Mouse (Mus musculus) MEL (cell line): ENCODE data around the gene Dppa2. TPM values are rescaled to one million over a fixed set of nuclear protein-coding genes. Genes with fewer than 3 reads are reported as not detected.

Experiments
- DNase-seq: peaks from one replicate; pipeline ENCODE4 v3.0.0; 2011; ENCODE audit warnings: low read depth, low spot score
- H3K27ac ChIP-seq: 2 replicates; pipeline ENCODE4 v1.5.1; 2012; ENCODE audit warnings: low read depth, mild to moderate bottlenecking, control low read depth, low read length, moderate library complexity; ENCODE audit not compliant: control insufficient read depth
- H3K27me3 ChIP-seq, 2 experiments: fragments of 150-350 bp in 1 of 2; sonication (generic) in 1 of 2; 2 replicates each; pipeline ENCODE4 v1.6.1; 2012; ENCODE audit warnings: low read length in 2 of 2, mild to moderate bottlenecking in 2 of 2, improper control_type of control experiment in 1 of 2, moderate library complexity in 1 of 2; ENCODE audit not compliant: insufficient read depth in 2 of 2, control insufficient read depth in 1 of 2
- H3K36me3 ChIP-seq, 2 experiments: 2 replicates each; pipeline ENCODE4 v1.6.1; 2012 to 2014; ENCODE audit warnings: low read length in 2 of 2, improper control_type of control experiment in 1 of 2, inconsistent platforms in 1 of 2, mild to moderate bottlenecking in 1 of 2; ENCODE audit not compliant: insufficient read depth in 2 of 2, control insufficient read depth in 1 of 2
- H3K4me1 ChIP-seq, 2 experiments: fragments of 150-350 bp in 1 of 2; sonication (generic) in 1 of 2; 2 replicates each; pipeline ENCODE4 v1.6.1; 2012; ENCODE audit warnings: low read length in 2 of 2, improper control_type of control experiment in 1 of 2, mild to moderate bottlenecking in 1 of 2; ENCODE audit not compliant: insufficient read depth in 2 of 2, control insufficient read depth in 1 of 2
- H3K4me3 ChIP-seq, 2 experiments: fragments of 150-350 bp in 1 of 2; sonication (generic) in 1 of 2; 2 replicates each; pipeline ENCODE4 v1.5.1; 2012; ENCODE audit warnings: low read depth in 2 of 2, low read length in 2 of 2, mild to moderate bottlenecking in 2 of 2, moderate library complexity in 2 of 2, control low read depth in 1 of 2, improper control_type of control experiment in 1 of 2; ENCODE audit not compliant: control insufficient read depth in 1 of 2, insufficient read depth in 1 of 2
- H3K79me2 ChIP-seq: 2 replicates; pipeline ENCODE4 v1.6.1; 2012; ENCODE audit warnings: mild to moderate bottlenecking, low read length, moderate library complexity; ENCODE audit not compliant: control insufficient read depth, poor library complexity, insufficient read depth
- H3K9ac ChIP-seq: 2 replicates; pipeline ENCODE4 v1.6.1; 2012; ENCODE audit warnings: low read depth, mild to moderate bottlenecking, control low read depth, low read length, moderate library complexity; ENCODE audit not compliant: control insufficient read depth, poor library complexity, severe bottlenecking
- H3K9me3 ChIP-seq: fragments of 150-350 bp; sonication (generic); replicated peaks from 2 replicates; pipeline ENCODE4 v1.6.1; 2012; ENCODE audit warnings: mild to moderate bottlenecking, low read length, improper control_type of control experiment, moderate library complexity; ENCODE audit not compliant: insufficient read depth
- BHLHE40 ChIP-seq: IDR thresholded peaks from 2 replicates; pipeline ENCODE4 v1.6.1; 2012; ENCODE audit warnings: low read depth, mild to moderate bottlenecking, inconsistent platforms, low read length, improper control_type of control experiment, borderline replicate concordance
- CHD2 ChIP-seq: IDR thresholded peaks from 2 replicates; pipeline ENCODE4 v1.6.1; 2011; ENCODE audit warnings: low read length, improper control_type of control experiment
- CTCF ChIP-seq, 3 experiments: IDR thresholded peaks in 2 of 3; conservative IDR thresholded peaks in 1 of 3; 2 replicates each; pipeline ENCODE4 v1.5.1; 2011 to 2012; ENCODE audit warnings: low read length in 3 of 3, low read depth in 2 of 3, mild to moderate bottlenecking in 2 of 3, improper control_type of control experiment in 1 of 3, inconsistent platforms in 1 of 3, mixed read lengths in 1 of 3, moderate library complexity in 1 of 3; ENCODE audit not compliant: control insufficient read depth in 1 of 3, insufficient read depth in 1 of 3, poor library complexity in 1 of 3, severe bottlenecking in 1 of 3
- E2F4 ChIP-seq: IDR thresholded peaks from 2 replicates; pipeline ENCODE4 v1.6.1; 2011; ENCODE audit warnings: low read depth, low read length, improper control_type of control experiment, borderline replicate concordance
- ELF1 ChIP-seq: IDR thresholded peaks from 2 replicates; pipeline ENCODE4 v1.6.1; 2014; ENCODE audit warnings: low read depth, mild to moderate bottlenecking, inconsistent platforms, low read length, improper control_type of control experiment, moderate library complexity
- EP300 ChIP-seq, 2 experiments: IDR thresholded peaks; 2 replicates each; pipeline ENCODE4 v1.6.1; 2011; ENCODE audit warnings: improper control_type of control experiment in 2 of 2, low read length in 2 of 2, low read depth in 1 of 2, mild to moderate bottlenecking in 1 of 2
- GABPA ChIP-seq: IDR thresholded peaks from 2 replicates; pipeline ENCODE4 v1.6.1; 2012; ENCODE audit warnings: low read depth, mild to moderate bottlenecking, inconsistent platforms, low read length, improper control_type of control experiment, moderate library complexity
- JUND ChIP-seq: IDR thresholded peaks from 2 replicates; pipeline ENCODE4 v1.6.1; 2011; ENCODE audit warnings: low read depth, mild to moderate bottlenecking, improper control_type of control experiment, low read length
- KAT2A ChIP-seq: conservative IDR thresholded peaks from 2 replicates; pipeline ENCODE4 v1.6.1; 2012; ENCODE audit warnings: low read depth, low read length, improper control_type of control experiment, inconsistent platforms
- MAFK ChIP-seq: IDR thresholded peaks from 2 replicates; pipeline ENCODE4 v1.6.1; 2011; ENCODE audit warnings: low read depth, mild to moderate bottlenecking, low read length, improper control_type of control experiment, borderline replicate concordance
- MAX ChIP-seq: IDR thresholded peaks from 2 replicates; pipeline ENCODE4 v1.6.1; 2011; ENCODE audit warnings: low read length, improper control_type of control experiment
- MEF2A ChIP-seq: IDR thresholded peaks from 2 replicates; pipeline ENCODE4 v1.6.1; 2014; ENCODE audit warnings: low read depth, mild to moderate bottlenecking, inconsistent platforms, low read length, improper control_type of control experiment; ENCODE audit not compliant: poor library complexity, insufficient replicate concordance, severe bottlenecking; ENCODE audit errors: extremely low read depth
- MXI1 ChIP-seq: IDR thresholded peaks from 2 replicates; pipeline ENCODE4 v1.6.1; 2011; ENCODE audit warnings: mild to moderate bottlenecking, low read depth, low read length, improper control_type of control experiment
- MYB ChIP-seq: IDR thresholded peaks from 2 replicates; pipeline ENCODE4 v1.6.1; 2011; ENCODE audit warnings: mild to moderate bottlenecking, low read depth, low read length, improper control_type of control experiment
- NELFE ChIP-seq: IDR thresholded peaks from 2 replicates; pipeline ENCODE4 v1.6.1; 2011; ENCODE audit warnings: low read depth, low read length, improper control_type of control experiment
- NRF1 ChIP-seq: IDR thresholded peaks from 2 replicates; pipeline ENCODE4 v1.6.1; 2014; ENCODE audit warnings: low read depth, mild to moderate bottlenecking, inconsistent platforms, low read length, improper control_type of control experiment, moderate library complexity; ENCODE audit not compliant: poor library complexity, insufficient read depth, severe bottlenecking
- POLR2A ChIP-seq, 2 experiments: IDR thresholded peaks; 2 replicates each; pipeline ENCODE4 v1.6.1; 2011 to 2012; ENCODE audit warnings: low read length in 2 of 2, mild to moderate bottlenecking in 2 of 2, control low read depth in 1 of 2, improper control_type of control experiment in 1 of 2, low read depth in 1 of 2, moderate library complexity in 1 of 2; ENCODE audit not compliant: control insufficient read depth in 1 of 2, insufficient read depth in 1 of 2, poor library complexity in 1 of 2
- POLR2AphosphoS2 ChIP-seq: IDR thresholded peaks from 2 replicates; pipeline ENCODE4 v1.6.1; 2011; ENCODE audit warnings: low read length, improper control_type of control experiment
- RAD21 ChIP-seq: IDR thresholded peaks from 2 replicates; pipeline ENCODE4 v1.6.1; 2011; ENCODE audit warnings: mild to moderate bottlenecking, low read depth, low read length, improper control_type of control experiment
- RCOR1 ChIP-seq: IDR thresholded peaks from 2 replicates; pipeline ENCODE4 v1.6.1; 2012; ENCODE audit warnings: low read depth, mild to moderate bottlenecking, inconsistent platforms, low read length, improper control_type of control experiment
- SIN3A ChIP-seq: IDR thresholded peaks from 2 replicates; pipeline ENCODE4 v1.6.1; 2012; ENCODE audit warnings: low read length, improper control_type of control experiment, inconsistent platforms
- SMC3 ChIP-seq: IDR thresholded peaks from 2 replicates; pipeline ENCODE4 v1.6.1; 2011; ENCODE audit warnings: low read depth, low read length, improper control_type of control experiment
- USF1 ChIP-seq: IDR thresholded peaks from 2 replicates; pipeline ENCODE4 v1.6.1; 2014; ENCODE audit warnings: low read depth, mild to moderate bottlenecking, inconsistent platforms, low read length, improper control_type of control experiment, moderate library complexity
- ZC3H11A ChIP-seq: IDR thresholded peaks from 2 replicates; pipeline ENCODE4 v1.6.1; 2012; ENCODE audit warnings: low read depth, mild to moderate bottlenecking, inconsistent platforms, low read length, improper control_type of control experiment
- ZKSCAN1 ChIP-seq: IDR thresholded peaks from 2 replicates; pipeline ENCODE4 v1.6.1; 2012; ENCODE audit warnings: low read depth, mild to moderate bottlenecking, inconsistent platforms, low read length, improper control_type of control experiment, moderate library complexity
- ZMIZ1 ChIP-seq: IDR thresholded peaks from 2 replicates; pipeline ENCODE4 v1.6.1; 2012; ENCODE audit warnings: low read depth, mild to moderate bottlenecking, inconsistent platforms, low read length, improper control_type of control experiment, moderate library complexity
- ZNF384 ChIP-seq: IDR thresholded peaks from 2 replicates; pipeline ENCODE4 v1.6.1; 2012; ENCODE audit warnings: low read depth, mild to moderate bottlenecking, inconsistent platforms, low read length, improper control_type of control experiment
- polyA plus RNA-seq, 2 experiments: library from polyadenylated mRNA; stranded (reverse) in 1 of 2; unstranded in 1 of 2; fragments of >175 nt in 1 of 2; fragments of >200 nt in 1 of 2; gene quantifications; 2 replicates each; pipeline versions ENCODE4 v1.2.1 to v1.2.4; 2012; ENCODE audit warnings: low replicate concordance in 2 of 2, low read depth in 1 of 2; ENCODE audit not compliant: insufficient read length in 2 of 2, insufficient read depth in 1 of 2, missing spikeins in 1 of 2
- total RNA-seq: library from RNA; depleted of rRNA; stranded (reverse); fragments of 300-350 nt; gene quantifications from 2 replicates; pipeline ENCODE4 v1.2.3, GENCODE M21; 2012

Gene Dppa2
- total and polyA plus RNA-seq, 3 experiments, result 0.18 TPM; not detected in 2

DNA sequence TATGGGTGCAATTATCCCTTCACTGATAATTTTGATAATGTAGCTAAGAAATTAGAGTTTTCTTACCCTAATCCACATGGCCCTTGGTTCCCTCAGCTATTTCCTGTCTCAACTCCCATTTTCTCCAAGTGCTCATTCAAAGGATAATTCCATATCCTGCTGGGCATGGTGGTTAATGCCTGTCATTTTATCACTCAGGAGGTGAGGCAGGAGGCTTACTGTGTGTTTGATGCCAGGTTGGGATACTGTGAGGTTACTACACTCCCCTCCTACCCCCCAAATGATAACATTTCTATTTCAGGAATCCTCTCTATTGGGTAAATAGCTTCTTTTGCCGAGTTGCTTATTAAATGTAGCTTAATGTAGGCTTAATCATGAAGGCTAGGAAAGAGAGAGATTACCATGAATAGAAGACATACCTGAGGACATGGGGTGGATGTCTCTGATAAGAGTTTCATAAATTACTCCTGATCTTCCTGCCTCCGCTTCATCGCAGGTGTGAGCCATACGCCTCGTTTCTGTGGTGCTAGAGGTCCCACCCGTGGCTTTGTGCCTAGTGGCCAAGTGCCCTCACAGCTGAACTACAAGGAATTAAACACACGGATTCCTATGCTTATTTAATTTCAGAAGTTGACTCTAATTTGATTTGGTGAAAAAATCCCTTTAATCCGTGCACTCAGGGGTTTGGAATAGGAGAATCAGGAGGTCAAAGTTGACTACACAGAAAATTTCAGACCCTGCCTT is 20.1 kb downstream of the Dppa2 start:
- no peak for DNase-seq
- H3K9me3 ChIP-seq, result no peaks in the 10 kb centered on the region
- no peaks in the 10 kb centered on the region for H3K36me3 ChIP-seq
- H3K4me1 ChIP-seq, result no peaks in the 10 kb centered on the region
- H3K4me3 ChIP-seq, result no peak overlapping the region
- H3K27ac ChIP-seq, result no peak overlapping the region
- H3K9ac ChIP-seq, result no peak overlapping the region
- no peaks in the 10 kb centered on the region for H3K79me2 ChIP-seq
- H3K27me3 ChIP-seq, result no peaks in the 10 kb centered on the region
- TF ChIP-seq CTCF (IDR thresholded peaks at IDR 0.05 in 2 of 3, conservative IDR thresholded peaks at IDR 0.05 in 1 of 3; ENCODE audit: control insufficient read depth in 1 of 3, insufficient read depth in 1 of 3, low read depth in 2 of 3, low read length in 3 of 3, poor library complexity in 1 of 3, severe bottlenecking in 1 of 3), result no peak
- no peak for TF ChIP-seq MXI1
- TF ChIP-seq USF1, result no peak
- TF ChIP-seq MYB, result no peak
- TF ChIP-seq NRF1, result no peak
- TF ChIP-seq ELF1, result no peak
- TF ChIP-seq KAT2A, result no peak
- no peak for TF ChIP-seq NELFE
- TF ChIP-seq ZKSCAN1, result no peak
- TF ChIP-seq JUND, result no peak

GRCm38 (mm10) chr16:48326903-48327302 is 23.2 kb downstream of the Dppa2 start:
- no peaks in the 10 kb centered on the region for H3K9me3 ChIP-seq
- no peaks in the 10 kb centered on the region for H3K27me3 ChIP-seq
- TF ChIP-seq MEF2A, result no peak
- TF ChIP-seq CHD2, result no peak
- no peak for TF ChIP-seq ZNF384
- TF ChIP-seq SMC3, result no peak
- no peak for TF ChIP-seq ZMIZ1
- no peak overlapping the region for H3K4me3 ChIP-seq
- H3K4me1 ChIP-seq, result no peaks in the 10 kb centered on the region
- DNase-seq, result no peak
- no peak overlapping the region for H3K9ac ChIP-seq
- H3K79me2 ChIP-seq, result no peaks in the 10 kb centered on the region
- H3K27ac ChIP-seq, result no peak overlapping the region
- no peaks in the 10 kb centered on the region for H3K36me3 ChIP-seq

GRCm38 (mm10) chr16:48328420-48328819 is 24.7 kb downstream of the Dppa2 start:
- H3K4me3 ChIP-seq, result no peak overlapping the region
- H3K9ac ChIP-seq, result no peak overlapping the region
- no peaks in the 10 kb centered on the region for H3K36me3 ChIP-seq
- no peaks in the 10 kb centered on the region for H3K79me2 ChIP-seq
- no peaks in the 10 kb centered on the region for H3K27me3 ChIP-seq
- no peak for DNase-seq
- no peaks in the 10 kb centered on the region for H3K4me1 ChIP-seq
- H3K9me3 ChIP-seq, result no peaks in the 10 kb centered on the region
- no peak overlapping the region for H3K27ac ChIP-seq
- TF ChIP-seq NRF1 (no peak), RCOR1 (no peak), MXI1 (no peak), JUND (no peak), ZC3H11A (no peak), POLR2A (IDR thresholded peaks at IDR 0.05; ENCODE audit: control insufficient read depth in 1 of 2, insufficient read depth in 1 of 2, low read depth in 1 of 2, low read length in 2 of 2, poor library complexity in 1 of 2) (no peak), E2F4 (no peak), MAX (no peak), EP300 (IDR thresholded peaks at IDR 0.05; ENCODE audit: low read depth in 1 of 2, low read length in 2 of 2) (no peak), RAD21 (no peak), MAFK (no peak), SIN3A (no peak), BHLHE40 (no peak), GABPA (no peak), POLR2AphosphoS2 (no peak)
